Mouse (Mus musculus): Measurements from ENCODE around the gene Slco3a1.

The Slco3a1 gene

DNA sequence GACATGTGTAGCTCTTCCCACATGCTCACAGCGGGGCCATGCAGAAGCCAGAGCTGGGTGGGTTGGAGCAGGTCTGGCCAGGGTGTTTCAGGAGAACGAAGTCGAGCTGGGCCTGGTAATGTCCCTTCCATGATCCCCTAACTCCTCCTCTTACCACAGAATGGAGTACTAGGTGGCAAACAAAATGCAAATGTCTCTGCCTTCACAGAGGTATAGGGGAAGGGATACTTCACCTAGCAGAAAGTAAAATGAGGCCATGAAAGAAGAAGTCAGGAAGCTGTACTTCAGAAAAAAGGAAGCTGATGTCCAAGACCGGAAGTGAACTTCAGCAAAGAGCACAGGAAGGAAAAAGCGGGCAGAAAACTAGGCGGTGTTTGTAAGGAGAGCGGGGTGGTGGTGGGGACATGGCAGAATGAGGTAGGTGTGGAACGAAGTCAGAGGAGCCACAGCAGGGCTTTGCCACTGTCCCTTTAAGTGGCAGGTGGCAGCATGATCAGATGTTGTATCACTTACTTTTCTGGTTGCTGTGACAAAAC is 214.1 kb downstream of the Slco3a1 start:
- DNase-seq: no peak

DNA sequence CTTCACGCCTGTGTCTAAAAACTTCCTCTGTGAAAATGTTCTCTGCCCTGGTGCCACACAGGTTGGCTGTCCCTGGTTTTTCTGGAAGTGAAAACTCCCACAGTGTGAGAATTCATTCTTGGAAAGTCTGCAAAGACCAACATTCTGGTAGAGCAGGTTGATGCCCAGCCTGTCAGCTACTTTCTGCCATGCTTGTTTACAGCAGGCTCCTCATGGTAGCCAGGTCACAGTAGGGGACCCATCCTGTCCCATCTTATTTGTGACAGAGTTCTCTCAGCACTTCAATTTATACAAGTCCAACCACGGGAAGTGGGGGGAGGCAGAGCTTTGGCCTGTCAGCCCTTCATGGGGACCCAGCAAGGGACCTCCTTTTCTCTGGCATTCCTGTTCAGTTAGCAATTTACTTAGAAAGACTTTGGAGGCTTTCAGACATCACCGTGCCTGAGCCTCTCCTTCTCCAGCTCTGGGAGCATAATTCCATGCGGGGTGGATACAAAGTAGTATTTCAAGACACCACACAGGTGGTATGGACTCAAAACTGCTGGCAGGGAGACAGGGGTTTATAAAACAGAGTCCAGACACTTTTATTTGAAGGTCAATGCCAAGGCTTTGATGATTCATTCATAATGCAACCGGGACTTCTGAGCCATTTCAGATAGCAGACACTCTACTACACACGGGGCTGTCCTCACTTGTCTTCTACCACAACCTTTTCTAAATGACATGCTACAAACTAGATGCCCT is 216.7 kb downstream of the Slco3a1 start:
- DNase-seq: no peak

DNA sequence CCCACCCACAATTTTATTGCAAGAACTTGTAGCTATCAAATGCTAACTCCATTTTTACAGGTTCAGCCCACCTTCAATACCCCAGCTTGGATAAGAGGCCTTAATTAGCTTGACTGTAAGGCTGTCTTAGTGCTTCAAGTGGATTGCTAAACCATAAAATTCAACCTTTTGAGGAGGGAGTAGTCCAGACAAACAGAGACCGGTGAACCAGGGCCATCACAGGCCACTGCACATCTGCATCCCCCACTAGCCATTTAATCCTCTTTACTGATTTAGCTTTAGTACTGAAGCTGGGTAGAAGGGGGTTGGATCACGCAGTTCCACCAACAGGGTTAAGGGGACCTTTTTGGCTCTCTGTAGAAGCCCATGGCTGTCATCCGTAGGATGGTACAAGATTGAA is 222.3 kb downstream of the Slco3a1 start:
- DNase-seq: no peak

DNA sequence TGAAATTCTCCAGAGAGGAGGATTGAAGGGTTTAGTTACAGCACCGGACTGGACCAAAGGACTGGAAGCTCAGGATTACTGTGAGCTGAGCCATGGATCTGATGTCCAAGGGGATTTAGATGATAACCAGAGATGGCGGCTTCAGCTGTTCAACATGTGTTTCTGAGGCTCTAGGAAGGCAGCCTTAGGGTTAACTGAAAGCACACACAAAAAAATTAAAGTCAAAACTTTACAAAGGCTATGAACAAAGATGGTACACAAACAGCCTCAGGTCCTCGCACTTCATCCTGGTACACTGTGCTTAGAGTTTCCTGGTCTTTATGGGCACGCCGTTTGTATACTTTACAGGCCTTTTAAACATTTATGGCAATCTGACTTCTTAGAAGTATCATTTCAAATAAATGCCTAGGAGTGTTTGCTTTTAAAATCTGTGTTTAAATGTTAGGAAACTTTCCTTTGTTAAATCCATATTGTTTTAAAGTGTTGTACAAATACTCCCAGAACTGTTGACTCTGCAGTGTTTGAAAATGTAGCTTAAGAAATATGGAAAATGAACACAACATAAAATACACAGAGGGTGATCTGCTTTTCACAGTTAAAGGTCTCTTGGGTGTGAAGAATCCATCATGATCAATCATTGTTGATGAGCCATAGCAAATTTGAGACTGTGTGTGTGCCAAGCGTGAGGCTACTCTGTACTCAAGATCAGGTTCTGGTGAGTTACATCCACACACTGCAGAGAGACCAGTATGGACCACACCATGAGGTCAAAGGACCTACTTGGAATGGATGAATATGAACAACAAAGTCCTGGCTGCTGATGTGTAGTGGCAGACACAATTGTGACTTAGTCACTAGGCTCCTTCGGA is 223.5 kb downstream of the Slco3a1 start:
- DNase-seq: no peak

DNA sequence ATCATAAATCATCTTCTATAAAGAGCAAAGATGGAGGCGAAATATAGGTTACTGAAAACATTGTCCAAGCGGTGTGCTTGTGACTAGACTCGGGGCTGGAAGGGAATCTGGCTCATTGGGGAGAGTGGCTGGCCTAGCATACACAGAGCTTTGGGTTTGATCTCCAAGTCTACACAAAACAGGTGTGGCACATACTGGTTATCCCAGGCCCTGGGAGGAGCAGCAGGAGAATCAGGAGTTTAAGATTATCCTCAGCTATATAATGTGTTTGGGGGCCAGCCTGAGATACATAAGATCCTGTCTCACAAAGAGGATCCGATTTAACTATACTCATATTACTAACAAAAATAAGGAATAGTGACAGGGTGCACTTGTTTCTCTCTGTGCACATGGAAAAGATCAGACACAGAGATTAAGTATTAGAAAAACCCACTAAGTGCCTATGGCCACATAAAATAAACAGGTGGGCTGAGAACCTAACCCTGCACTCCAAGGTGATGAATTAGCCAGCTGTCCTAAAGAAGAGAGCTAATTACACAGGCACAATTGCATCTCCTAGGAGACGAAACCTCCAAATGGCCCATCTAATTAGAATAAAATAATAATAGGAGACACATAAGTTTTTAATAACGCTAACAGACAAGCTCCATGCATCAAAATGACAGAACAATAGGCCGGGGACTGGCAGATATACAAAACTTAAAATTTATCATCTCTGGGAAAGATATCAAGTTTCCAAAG is 224.3 kb downstream of the Slco3a1 start:
- no peak for DNase-seq

DNA sequence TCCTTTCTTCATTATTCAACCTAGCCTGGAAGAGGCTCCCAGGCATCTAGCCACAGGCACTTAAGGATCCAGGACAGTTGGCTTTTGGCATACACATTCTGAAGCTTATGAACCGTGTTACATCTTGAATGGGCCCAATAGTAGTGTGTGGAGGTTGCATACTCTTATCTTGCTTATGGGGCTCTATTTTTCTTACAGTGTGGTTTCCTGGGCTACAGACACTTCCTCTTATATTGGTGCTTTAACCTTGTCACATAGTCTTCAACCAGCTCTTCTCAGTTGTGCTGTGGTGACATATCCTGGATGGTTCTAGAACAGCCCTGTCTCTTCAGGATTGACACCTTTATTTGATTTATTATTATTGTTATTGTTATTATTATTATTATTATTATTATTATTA is 225.6 kb downstream of the Slco3a1 start:
- no peak for DNase-seq

DNA sequence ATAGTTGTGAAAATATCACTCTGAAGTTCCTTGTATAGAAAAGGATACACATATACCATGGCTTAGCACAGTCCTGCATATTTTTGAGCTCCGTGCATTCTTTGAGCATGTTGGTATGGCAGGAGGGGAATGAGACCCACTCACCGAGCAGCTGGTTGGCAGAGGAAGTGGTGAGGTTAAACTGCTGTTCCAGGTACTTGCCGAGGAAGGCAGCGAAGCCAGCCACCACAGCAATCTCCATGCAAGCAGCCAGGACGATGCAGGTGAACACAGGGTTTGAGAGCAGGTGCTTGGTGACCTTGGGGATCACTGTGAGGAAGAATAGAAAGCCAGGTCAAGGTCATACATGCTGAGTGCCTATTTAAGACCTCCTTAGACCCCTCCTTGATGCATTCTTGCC is 226.9 kb downstream of the Slco3a1 start:
- DNase-seq: no peak

DNA sequence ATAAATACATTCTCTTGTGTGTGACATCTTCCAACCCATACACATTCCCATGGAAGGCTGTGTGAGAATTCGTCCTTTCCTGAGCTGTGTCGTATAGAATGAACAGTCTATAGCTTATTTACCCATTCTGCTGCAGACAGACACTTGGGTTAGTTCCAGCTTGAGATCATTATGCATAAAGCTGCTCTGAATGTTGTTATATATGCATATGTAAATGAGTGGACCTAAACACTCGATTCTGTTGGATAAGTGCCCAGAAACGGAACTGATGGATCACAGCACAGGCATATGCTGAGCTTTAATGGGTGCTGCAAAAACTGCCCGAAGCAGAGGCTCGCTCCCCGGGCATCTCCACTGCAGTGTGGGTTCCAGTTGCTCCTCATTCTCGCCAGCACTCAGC is 229.5 kb downstream of the Slco3a1 start:
- DNase-seq: peak; percentile 57

DNA sequence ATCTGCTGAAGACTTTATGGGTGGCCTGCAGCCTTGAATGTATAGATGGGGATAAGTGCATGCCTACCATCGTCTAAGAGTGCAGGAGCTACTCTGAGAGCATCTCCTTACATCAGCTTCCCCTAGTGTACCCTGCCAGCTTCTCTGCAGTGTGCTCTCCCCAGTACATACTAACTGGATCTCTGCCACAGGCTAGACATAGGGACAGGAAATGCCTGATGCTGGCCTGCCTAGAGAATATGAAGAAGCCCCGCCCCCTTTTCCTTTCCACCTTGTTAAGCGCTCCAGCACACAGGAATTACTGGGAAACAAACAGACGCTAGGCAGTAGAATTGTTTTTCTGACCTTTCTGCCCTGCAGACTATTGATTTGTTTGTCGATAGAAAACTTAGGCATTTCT is 230.9 kb downstream of the Slco3a1 start:
- no peak for DNase-seq

DNA sequence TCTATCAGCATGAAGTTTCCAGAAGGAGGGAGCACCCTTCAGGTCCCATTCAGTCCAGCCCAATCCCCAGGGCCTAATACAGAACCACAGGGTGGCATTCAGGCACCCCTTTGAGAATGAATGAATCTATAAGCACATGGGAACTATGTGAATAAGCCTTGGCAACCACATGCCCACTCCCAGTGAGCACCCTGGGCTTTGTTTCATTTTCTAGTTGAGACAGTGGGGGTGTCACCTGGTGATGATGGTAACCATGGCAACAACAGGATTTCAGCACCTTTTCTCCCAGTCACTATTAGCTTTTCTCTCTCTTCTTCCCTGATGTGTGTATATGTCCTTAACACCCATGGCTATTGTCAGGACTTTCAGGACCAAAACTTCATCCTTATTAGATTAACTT is 231.4 kb downstream of the Slco3a1 start:
- DNase-seq: peak; percentile 25

DNA sequence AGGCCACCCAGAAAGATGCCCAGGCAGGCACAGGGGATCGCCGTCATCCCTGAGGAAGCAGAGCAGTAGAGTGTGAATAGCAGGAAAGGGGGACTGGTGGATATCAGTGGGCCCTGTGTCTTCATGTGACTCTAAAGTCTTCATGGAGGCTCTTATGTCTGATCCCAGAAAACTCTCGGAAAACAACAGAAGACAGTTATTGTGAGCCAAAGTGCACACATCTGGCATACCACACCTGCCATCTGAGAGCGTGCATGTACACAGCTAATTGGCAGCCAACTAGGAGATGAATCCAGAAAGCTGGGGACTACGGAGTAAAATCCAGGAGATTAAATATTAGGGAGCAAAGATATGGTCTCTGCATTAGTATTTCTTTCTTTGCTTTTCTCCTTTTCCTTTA is 233.9 kb downstream of the Slco3a1 start:
- no peak for DNase-seq

DNA sequence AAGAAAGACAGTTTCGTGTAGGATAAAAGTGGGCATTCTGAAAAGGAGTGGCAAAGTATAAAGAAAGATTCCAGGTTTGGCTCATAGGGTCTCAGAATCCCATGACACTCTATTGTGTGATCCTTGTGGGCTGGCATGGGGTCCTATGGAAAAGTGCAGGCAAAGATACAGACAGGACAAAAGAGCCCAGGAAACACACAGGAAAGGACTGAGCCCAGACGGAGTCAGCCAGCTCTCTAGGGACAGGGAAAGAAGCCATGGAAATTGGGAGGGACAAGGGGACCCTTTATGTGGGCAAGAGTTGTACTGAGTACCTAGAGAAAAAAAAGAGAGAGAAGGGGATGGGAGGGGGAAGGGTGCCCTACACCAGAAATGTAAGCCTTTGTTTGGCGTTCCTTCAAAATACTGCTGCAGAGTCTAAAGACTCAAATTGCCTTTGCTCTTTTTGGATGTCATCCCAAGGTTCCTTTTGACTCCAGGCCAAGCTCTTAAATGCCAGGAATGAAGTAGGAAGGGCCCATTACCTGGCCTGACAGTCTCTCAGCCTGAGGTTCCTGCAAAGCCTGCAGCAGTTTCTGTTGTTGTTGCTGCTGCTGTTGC is 238.6 kb downstream of the Slco3a1 start:
- DNase-seq: no peak

DNA sequence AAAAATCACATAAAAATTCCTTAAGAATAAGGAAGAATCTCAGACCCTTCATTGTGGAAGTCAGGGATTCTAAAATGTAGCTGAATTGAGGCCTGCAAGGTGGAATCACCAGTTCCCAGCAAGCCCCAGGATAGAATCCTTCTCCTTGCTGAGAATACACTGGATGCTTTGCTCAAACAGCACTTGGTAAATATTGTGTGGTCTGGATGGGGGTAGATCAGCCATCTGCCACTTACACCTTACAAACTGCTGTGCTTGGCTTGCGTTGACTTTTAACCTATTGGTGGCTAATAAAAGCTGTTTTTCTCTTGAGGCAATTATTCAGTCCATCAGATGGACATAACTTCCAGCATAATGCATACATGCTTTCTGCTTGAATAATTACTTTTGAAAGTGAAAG is 240.3 kb downstream of the Slco3a1 start:
- DNase-seq: no peak

DNA sequence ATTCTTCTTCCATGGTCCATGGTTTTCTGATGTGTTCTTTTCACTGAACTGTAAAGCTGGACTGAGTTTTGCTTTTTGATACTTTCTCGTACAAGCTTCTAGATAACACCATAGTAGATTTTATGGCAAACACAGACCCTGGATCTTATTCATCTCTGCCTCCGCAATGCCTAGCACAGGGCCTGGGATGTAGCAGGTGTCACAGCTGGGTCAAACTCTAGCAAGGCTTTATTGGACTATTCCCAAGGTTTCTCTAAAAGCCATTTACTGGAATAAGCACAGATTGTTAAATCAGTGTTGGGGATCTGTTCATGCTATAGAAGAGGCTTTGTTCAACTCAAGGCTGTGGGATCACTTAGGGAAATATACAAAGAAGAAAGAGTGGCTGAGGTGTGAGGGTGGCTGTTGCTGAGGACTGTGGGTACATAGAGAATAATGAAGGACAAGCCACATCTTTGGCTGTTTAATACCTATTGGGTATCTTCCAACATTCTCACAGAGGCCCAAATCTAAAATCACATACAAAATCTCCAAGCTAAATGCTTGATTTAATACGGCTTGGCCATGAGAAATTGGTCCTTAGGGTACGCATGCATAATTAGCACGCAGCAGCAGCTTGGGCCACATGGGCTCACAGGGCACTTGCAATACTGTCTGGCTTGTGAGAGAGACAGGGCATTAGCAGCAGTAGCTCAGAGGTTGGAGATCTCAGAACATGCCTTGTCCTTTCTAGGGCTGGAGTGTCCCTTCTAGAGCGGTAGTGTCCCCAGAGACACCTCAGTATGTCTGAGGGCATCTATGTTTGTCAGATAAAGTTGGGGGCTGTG is 241.1 kb downstream of the Slco3a1 start:
- no peak for DNase-seq

DNA sequence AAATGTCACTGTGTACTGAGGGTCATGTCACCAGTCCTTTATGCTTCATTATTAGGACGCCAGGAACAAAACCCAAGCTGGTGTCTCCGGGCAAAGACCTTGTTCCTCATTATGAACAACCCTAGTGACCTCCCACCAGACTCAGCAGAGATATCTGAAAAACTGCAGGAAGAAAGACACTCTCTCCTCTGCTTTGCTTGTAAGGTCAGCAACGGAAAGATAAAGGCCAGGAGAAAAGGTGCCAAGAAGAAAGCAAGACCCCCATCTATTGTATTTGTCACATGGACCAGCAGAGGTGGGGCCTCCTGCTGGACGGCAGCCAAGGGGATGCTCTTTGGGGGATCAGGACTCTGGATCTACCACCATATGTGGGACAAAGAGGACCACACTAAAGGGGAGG is 243.0 kb downstream of the Slco3a1 start:
- no peak for DNase-seq

DNA sequence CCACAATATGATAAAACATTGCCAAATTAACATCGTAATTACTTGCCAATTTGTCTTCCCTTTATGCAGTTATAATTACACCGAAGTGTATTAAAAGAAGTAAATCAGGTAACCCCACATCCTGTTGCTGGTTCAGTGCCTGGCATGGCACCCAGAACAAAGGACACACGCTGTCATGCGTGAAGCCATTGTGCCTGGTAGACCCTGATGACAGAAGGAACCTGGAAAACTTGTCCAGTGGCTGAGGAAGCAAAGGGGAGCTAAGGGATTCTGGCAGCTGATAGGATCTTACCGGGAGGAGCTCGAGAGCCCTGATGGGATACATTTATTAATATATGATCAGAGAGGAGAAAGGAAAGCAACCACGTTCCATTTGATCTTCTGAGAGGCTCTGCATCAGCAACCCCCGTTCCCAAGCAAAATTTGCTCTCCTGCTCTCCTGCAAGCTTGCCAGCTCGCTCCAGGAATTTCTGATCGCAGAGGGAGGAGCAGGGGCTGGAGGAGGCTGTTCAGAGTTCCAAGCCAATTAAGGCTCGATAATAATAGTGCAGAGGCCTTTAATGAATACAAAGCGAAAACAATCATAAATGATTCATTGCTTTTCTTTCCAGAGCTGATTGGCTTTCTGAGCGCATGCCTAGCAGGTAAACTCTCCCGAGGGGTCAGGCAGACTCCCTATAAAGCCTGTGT is 250.8 kb downstream of the Slco3a1 start:
- peak; percentile 49 for DNase-seq

DNA sequence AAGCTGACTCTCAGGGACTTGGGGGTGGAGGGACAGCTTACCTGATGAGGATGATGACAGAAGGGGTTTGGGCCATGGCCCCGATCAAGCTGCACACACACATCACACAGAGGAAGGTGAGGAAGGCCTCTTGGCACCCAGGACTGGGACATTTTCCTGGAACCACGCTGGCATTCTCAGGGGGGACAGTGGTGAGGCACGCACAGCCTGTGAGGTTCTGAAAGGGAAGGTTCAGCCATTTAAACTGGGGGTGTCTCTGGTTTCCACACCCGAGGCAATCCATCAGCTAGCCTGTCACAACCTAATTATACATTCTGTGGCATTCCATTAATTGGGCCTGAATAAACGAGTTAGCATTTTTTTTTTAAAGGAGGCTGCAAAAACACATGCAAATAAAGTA is 251.5 kb downstream of the Slco3a1 start:
- DNase-seq: no peak

DNA sequence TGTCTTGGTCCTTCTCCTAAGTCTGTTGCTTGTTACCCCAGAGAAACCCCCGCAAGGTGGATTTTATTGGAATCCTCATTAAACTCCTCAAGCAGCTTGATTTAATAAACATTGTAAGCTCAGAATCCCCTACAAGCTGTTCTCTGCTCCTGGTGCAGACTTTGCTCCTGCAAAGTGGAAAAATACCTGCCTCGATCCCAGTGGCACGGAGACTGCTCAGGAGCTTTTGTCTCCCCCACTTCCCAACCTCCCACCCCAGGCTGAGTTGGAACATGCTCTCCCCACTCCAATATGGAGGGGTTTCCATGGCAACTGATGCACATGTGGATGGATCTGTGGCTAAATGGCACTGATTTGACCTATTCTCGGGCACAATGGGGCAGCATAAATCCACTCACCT is 268.0 kb downstream of the Slco3a1 start:
- no peak for DNase-seq

DNA sequence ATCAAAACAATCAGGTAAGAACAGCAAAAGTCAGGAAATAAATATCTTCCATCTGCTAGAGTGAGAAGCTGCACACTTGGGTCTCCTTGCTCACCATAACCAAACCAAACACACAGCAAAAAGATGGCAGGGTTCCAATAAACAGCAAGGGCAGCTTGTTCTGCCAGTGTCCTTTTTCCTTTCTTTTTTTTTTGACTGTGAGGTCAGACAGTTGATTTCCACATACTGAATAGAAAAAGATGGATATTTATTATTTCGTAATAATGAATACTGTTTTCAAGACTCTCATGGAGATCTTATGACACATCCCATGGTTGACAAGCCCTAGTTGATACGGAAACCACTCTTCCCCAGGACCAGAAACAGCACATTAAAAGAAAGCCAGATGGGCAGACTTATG is 274.2 kb downstream of the Slco3a1 start:
- no peak for DNase-seq

DNA sequence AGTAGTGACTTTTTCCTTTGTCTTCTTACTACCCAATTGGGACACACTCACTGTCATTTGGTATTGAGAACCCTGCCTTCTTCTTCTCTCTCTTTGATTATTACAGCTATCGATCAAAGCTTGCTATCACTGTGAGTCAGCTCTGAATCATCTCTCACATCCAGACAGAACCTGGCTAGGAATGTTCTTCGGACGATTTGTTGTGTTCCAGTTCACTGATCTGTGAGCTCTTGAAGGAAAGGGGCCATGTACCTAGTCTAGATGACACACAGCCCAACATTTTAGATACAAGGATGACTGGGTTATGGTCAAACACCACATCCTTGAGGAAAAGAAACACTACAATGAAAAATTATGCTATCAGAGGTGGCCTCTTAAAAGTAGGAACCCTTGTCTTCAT is 275.2 kb downstream of the Slco3a1 start:
- no peak for DNase-seq

DNA sequence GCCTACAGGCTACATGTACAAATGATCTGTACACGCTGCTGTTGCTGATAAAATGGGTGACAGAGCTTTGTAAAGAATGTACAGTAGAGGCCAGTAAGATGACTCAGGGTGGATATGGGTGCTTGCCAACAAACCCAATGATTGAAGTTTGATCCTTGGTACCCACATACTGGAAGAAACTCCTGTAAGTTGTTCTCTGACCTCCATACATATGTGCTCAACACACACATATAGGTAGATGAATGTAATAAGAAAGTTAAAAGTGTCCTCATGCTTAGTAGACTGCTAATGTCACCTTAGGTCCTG is 284.5 kb downstream of the Slco3a1 start:
- DNase-seq: no peak
